Mouse (Mus musculus): ENCODE measurements around the gene H2-Ab1.
"Not testable (repeated sequence)": the region's sequence is repeated elsewhere in the genome, so short reads cannot be mapped to it uniquely, and the experiment has no call there.

GRCm38 (mm10) chr17:34220401-34220800 is 37.1 kb upstream of the H2-Ab1 start:
- not testable (repeated sequence) for TF ChIP-seq CTCF, EP300 (IDR thresholded peaks at IDR 0.05; ENCODE audit: low read depth)
